Mouse (Mus musculus) midbrain, embryonic 10.5 days (tissue): Measurements from ENCODE around the gene Ptges3. TPM values are rescaled to one million over a fixed set of nuclear protein-coding genes. Genes with fewer than 3 reads are reported as not detected.

Experiments used
- DNase-seq: peaks from one replicate; pipeline ENCODE4 v3.0.0-alpha.2; 2017; ENCODE audit warnings: low spot score
- H3K27ac ChIP-seq: fragments of 300-500 bp; sonication (generic); replicated peaks from 2 replicates; pipeline ENCODE4 v1.5.1; 2016; ENCODE audit warnings: mild to moderate bottlenecking
- H3K27me3 ChIP-seq: fragments of 300-500 bp; sonication (generic); 2 replicates; pipeline ENCODE4 v1.6.1; 2016; ENCODE audit warnings: low read depth, mild to moderate bottlenecking; ENCODE audit not compliant: poor library complexity, severe bottlenecking
- H3K36me3 ChIP-seq: fragments of 300-500 bp; sonication (generic); 2 replicates; pipeline ENCODE4 v1.6.1; 2016; ENCODE audit warnings: mild to moderate bottlenecking, moderate library complexity
- H3K4me1 ChIP-seq: fragments of 300-500 bp; sonication (generic); 2 replicates; pipeline ENCODE4 v1.6.1; 2016
- H3K4me3 ChIP-seq: fragments of 300-500 bp; sonication (generic); 2 replicates; pipeline ENCODE4 v1.5.1; 2016; ENCODE audit warnings: mild to moderate bottlenecking, moderate library complexity
- H3K9me3 ChIP-seq: fragments of 300-500 bp; sonication (generic); replicated peaks from 2 replicates; pipeline ENCODE4 v1.6.1; 2016; ENCODE audit warnings: mild to moderate bottlenecking
- WGBS: fragments of 180-500 bp; shearing (Covaris S2); methylation state at CpG from one replicate; pipeline ENCODE4 v1.1.7; 2016; 5-methylcytosine and 5-hydroxymethylcytosine counted together
- polyA plus RNA-seq: library from polyadenylated mRNA; unstranded; fragments of >200 nt; fragmentation: Nextera tagmentation; extraction: Ambion mirVana; gene quantifications from 2 replicates; pipeline ENCODE4 v1.2.1, GENCODE M21; 2016

Ptges3 gene
- 669 and 729 TPM in 2 replicates for polyA plus RNA-seq

GRCm38 (mm10) chr10:128058601-128059151 is at the start of gene Ptges3:
Gene Ptges3, plus strand, starts transcription at chr10:128058954.
- no peaks in the 10 kb centered on the region for H3K27me3 ChIP-seq
- under 1% methylated on average over 72 of the region's 72 CpGs for WGBS

GRCm38 (mm10) chr10:128009735-128010134 is 49.0 kb upstream of the Ptges3 start:
- no peaks in the 10 kb centered on the region for H3K27me3 ChIP-seq
- H3K9me3 ChIP-seq = no peaks in the 10 kb centered on the region
- no peak overlapping the region for H3K4me3 ChIP-seq
- no peak overlapping the region for H3K27ac ChIP-seq
- no peaks in the 10 kb centered on the region for H3K4me1 ChIP-seq
- H3K36me3 ChIP-seq = no peaks in the 10 kb centered on the region
- no peak for DNase-seq
- WGBS = 87% methylated on average over 5 of the region's 5 CpGs

More at GRCm38 (mm10) chr10:128058601-128059151, at the start of gene Ptges3:
- peaks cover 36% of the 10 kb centered on the region for H3K4me1 ChIP-seq
- H3K36me3 ChIP-seq = peaks cover 31% of the 10 kb centered on the region
- no peaks in the 10 kb centered on the region for H3K9me3 ChIP-seq
- H3K4me3 ChIP-seq = peak within 1 kb of the TSS; percentile 72
- DNase-seq = peak; percentile 98
- H3K27ac ChIP-seq = peak within 1 kb of the TSS; percentile 99

GRCm38 (mm10) chr10:128015068-128015934 is 43.5 kb upstream of the Ptges3 start, which contains the start of gene Prim1:
Gene Prim1, plus strand, starts transcription at chr10:128015168.
- peaks cover 15% of the 10 kb centered on the region for H3K4me1 ChIP-seq
- no peaks in the 10 kb centered on the region for H3K9me3 ChIP-seq
- H3K4me3 ChIP-seq = peak within 1 kb of the TSS; percentile 73
- WGBS = 8% methylated on average over 31 of the region's 31 CpGs
- H3K36me3 ChIP-seq = peaks cover 32% of the 10 kb centered on the region
- H3K27me3 ChIP-seq = no peaks in the 10 kb centered on the region
- DNase-seq = peak; percentile 88
- H3K27ac ChIP-seq = peak within 1 kb of the TSS; percentile 92

DNA sequence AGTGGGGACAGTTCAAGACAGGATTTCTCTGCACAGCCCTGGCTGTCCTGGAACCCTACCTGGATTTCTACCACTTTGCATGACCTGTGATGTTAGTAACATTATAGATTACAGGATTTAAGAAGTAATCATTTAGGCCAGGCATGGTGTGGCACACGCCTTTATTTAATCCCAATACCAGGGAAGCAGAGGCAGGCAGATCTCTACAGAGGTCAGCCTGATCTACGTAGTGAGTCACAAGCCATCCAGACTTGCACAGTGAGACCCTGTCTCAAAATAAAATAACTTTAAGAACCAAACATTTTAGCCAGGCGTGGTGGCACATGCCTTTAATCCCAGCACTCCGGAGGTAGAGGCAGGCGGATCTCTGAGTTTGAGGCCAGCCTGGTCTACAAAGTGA is 36.6 kb upstream of the Ptges3 start:
- no peaks in the 10 kb centered on the region for H3K27me3 ChIP-seq
- peaks cover under 1% of the 10 kb centered on the region; the same call in 1 of the 2 replicates for H3K4me1 ChIP-seq
- no peak overlapping the region for H3K4me3 ChIP-seq
- H3K27ac ChIP-seq = no peak overlapping the region
- no peak for DNase-seq
- 96% methylated on average over 5 of the region's 5 CpGs for WGBS
- H3K9me3 ChIP-seq = no peaks in the 10 kb centered on the region
- peaks cover 96% of the 10 kb centered on the region for H3K36me3 ChIP-seq

DNA sequence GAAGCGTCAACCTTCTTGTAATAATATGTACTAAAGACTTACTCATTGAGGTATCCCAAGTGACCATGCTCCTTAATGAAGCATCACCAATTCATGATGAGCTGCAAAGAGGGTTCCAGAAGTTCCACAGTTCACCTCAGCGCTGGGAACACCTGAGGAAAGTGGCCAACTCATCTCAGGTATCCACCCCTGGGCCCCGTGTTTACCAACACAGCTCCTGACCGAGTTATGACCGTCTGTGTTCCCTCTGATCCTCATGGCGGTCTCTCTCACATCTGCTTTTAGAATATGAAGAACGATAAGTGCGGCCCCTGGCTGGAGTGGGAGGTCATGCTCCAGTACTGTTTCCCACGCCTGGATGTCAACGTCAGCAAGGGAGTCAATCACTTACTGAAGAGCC is 35.3 kb upstream of the Ptges3 start:
- Histone ChIP-seq H3K9me3 (no peaks in the 10 kb centered on the region), H3K27me3 (no peaks in the 10 kb centered on the region), H3K36me3 (peaks cover 99% of the 10 kb centered on the region), H3K4me1 (no peaks in the 10 kb centered on the region), H3K4me3 (no peak overlapping the region), H3K27ac (no peak overlapping the region)
- no peak for DNase-seq
- WGBS = 97% methylated on average over 10 of the region's 10 CpGs

DNA sequence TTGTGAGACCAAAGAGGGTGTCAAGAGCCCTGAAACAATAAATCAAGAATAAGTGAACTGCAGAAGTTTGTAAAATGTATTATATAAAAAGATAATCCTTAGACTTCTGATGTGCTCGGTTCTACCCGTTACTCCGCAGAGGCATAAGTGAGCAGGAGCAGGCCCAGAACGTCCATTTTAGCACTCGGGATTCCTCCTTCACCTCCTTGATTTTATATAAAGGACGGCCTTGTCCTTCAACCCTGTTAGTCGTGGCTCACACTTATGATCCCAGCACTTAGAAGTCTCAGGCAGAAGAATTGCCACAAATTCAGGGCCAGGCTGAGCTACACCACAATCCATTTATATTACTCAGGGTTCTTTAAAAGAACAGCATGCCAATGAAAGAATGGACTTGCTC is 28.8 kb upstream of the Ptges3 start:
- WGBS = 92% methylated on average over 7 of the region's 7 CpGs
- Histone ChIP-seq H3K4me3 (no peak overlapping the region), H3K36me3 (peaks cover 71% of the 10 kb centered on the region), H3K9me3 (no peaks in the 10 kb centered on the region), H3K27me3 (no peaks in the 10 kb centered on the region), H3K4me1 (peaks cover 6% of the 10 kb centered on the region), H3K27ac (no peak overlapping the region)
- DNase-seq = no peak

DNA sequence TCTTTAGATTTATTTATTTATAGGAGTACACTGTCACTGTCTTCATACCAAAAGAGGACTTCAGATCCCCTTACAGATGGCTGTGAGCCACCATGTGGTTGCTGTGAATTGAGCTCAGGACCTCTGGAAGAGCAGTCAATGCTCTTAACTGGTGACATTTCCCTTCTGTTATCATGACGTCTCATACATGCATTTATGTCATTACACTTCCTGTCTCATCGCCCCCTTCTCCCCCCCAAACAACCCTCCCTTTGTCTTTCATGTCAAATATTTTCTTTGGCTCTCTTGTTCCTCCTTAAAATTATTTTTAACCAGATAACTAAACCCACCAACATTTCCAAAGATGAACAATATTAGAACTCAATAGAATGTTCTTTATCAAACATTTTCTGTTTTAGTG is 27.9 kb upstream of the Ptges3 start:
- DNase-seq = no peak
- WGBS = 87% methylated on average over 2 of the region's 2 CpGs
- peaks cover 6% of the 10 kb centered on the region for H3K4me1 ChIP-seq
- H3K36me3 ChIP-seq = peaks cover 61% of the 10 kb centered on the region
- no peaks in the 10 kb centered on the region for H3K9me3 ChIP-seq
- H3K4me3 ChIP-seq = no peak overlapping the region
- no peaks in the 10 kb centered on the region for H3K27me3 ChIP-seq
- no peak overlapping the region for H3K27ac ChIP-seq

DNA sequence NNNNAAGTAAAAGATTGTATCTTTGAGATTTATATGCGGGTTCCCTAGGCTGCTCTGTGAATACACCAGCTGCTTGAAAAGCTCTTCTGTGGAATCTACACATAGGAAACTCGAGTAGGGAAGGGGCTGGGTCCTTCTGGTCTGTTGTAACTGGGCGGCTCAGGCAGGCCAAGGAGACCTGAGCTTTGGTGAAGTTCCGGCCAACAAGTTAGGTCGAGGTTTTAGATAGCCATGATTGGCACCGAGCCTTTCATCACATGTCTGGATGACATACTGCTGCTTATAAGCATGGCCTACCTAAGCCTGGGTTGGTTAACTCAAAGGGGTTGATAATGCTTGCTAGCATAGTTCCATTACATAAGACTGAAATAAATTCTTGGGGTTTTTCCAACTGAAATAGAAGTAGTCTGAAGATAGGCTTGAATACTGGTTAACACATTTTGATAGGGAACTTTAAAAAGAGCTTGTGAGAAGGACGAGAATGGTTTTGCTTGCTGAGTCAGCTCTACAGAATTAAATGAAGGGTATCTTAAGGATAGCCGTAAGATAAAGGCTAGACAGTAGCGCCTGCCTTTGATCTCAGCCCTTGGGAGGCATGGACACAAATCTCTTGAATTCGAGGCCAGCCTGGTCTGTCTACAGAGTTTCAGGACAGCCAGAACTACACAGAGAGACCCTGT is 21.9 kb upstream of the Ptges3 start:
- WGBS = 10% methylated on average over 10 of the region's 10 CpGs
- peak overlapping the region; percentile 92 for H3K4me3 ChIP-seq
- H3K27ac ChIP-seq = peak overlapping the region; percentile 100
- H3K27me3 ChIP-seq = no peaks in the 10 kb centered on the region
- H3K9me3 ChIP-seq = no peaks in the 10 kb centered on the region
- peak; percentile 34 for DNase-seq
- H3K36me3 ChIP-seq = peaks cover 48% of the 10 kb centered on the region
- H3K4me1 ChIP-seq = peaks cover 42% of the 10 kb centered on the region

- 64% methylated on average over 3 of the region's 3 CpGs for WGBS
- Histone ChIP-seq H3K27ac (no peak overlapping the region), H3K4me1 (peaks cover 42% of the 10 kb centered on the region), H3K4me3 (peak overlapping the region; percentile 92), H3K9me3 (no peaks in the 10 kb centered on the region), H3K27me3 (no peaks in the 10 kb centered on the region), H3K36me3 (peaks cover 57% of the 10 kb centered on the region)
- no peak for DNase-seq
These were observed 20.8 kb upstream of the Ptges3 start for GRCm38 (mm10) chr10:128037921-128038320.

GRCm38 (mm10) chr10:128039167-128039566 is 19.6 kb upstream of the Ptges3 start:
- H3K4me1 ChIP-seq = peaks cover 50% of the 10 kb centered on the region
- no peaks in the 10 kb centered on the region for H3K9me3 ChIP-seq
- H3K27me3 ChIP-seq = no peaks in the 10 kb centered on the region
- WGBS = 84% methylated on average over 5 of the region's 5 CpGs
- no peak for DNase-seq
- H3K36me3 ChIP-seq = peaks cover 70% of the 10 kb centered on the region
- no peak overlapping the region for H3K27ac ChIP-seq
- H3K4me3 ChIP-seq = 0 out of 2 replicates have a peak overlapping the region, but pooled peaks have one; percentile 8

GRCm38 (mm10) chr10:128039858-128040257 is 18.9 kb upstream of the Ptges3 start:
- H3K4me3 ChIP-seq = 0 out of 2 replicates have a peak overlapping the region, but pooled peaks have one; percentile 3
- H3K27me3 ChIP-seq = no peaks in the 10 kb centered on the region
- H3K36me3 ChIP-seq = peaks cover 77% of the 10 kb centered on the region
- H3K27ac ChIP-seq = no peak overlapping the region
- no peaks in the 10 kb centered on the region for H3K9me3 ChIP-seq
- DNase-seq = no peak
- peaks cover 51% of the 10 kb centered on the region for H3K4me1 ChIP-seq
- 86% methylated on average over 3 of the region's 3 CpGs for WGBS

- H3K9me3 ChIP-seq = no peaks in the 10 kb centered on the region
- H3K27ac ChIP-seq = no peak overlapping the region
- 92% methylated on average over 5 of the region's 5 CpGs for WGBS
- no peak for DNase-seq
- H3K4me1 ChIP-seq = peaks cover 50% of the 10 kb centered on the region
- H3K36me3 ChIP-seq = peaks cover 81% of the 10 kb centered on the region
- H3K27me3 ChIP-seq = no peaks in the 10 kb centered on the region
- H3K4me3 ChIP-seq = 0 out of 2 replicates have a peak overlapping the region, but pooled peaks have one; percentile 3
These were observed 18.5 kb upstream of the Ptges3 start for GRCm38 (mm10) chr10:128040293-128040692.
